Mouse (Mus musculus): Measurements from ENCODE around the gene Vmn1r235. TPM values are rescaled to one million over a fixed set of nuclear protein-coding genes. Genes with fewer than 3 reads are reported as not detected.

Gene Vmn1r235
- polyA plus RNA-seq, 1 experiment from 2014 or later, result not detected

Small RNA genes lying within 50 kb of the gene (microRNA-seq; reads per million reads assigned to microRNA genes)
- gene Gm26384, result not detected

Other genes with a start within 250 kb of the Vmn1r235 start
- 3.4 and 3.8 TPM in 2 replicates for gene Zfp160, start 247.5 kb upstream of the Vmn1r235 start, polyA plus RNA-seq (2015; fragmentation: Nextera tagmentation; extraction: Ambion mirVana)
- not detected in 2 replicates for gene Vmn1r234, start 30.3 kb upstream of the Vmn1r235 start, polyA plus RNA-seq (2015; fragmentation: Nextera tagmentation; extraction: Ambion mirVana)
- not detected in 2 replicates for gene Vmn1r236, start 26.5 kb downstream of the Vmn1r235 start, polyA plus RNA-seq (2015; fragmentation: Nextera tagmentation; extraction: Ambion mirVana)
- not detected in 2 replicates for gene Vmn1r237, start 55.5 kb downstream of the Vmn1r235 start, polyA plus RNA-seq (2015; fragmentation: Nextera tagmentation; extraction: Ambion mirVana)
- 0.50 and 0.54 TPM in 2 replicates for gene Zfp677, start 127.3 kb downstream of the Vmn1r235 start, polyA plus RNA-seq (2015; fragmentation: Nextera tagmentation; extraction: Ambion mirVana)
- gene Zfp54, start 166.8 kb downstream of the Vmn1r235 start, polyA plus RNA-seq (2015; fragmentation: Nextera tagmentation; extraction: Ambion mirVana), result 1.7 and 1.9 TPM in 2 replicates
- 6.2 and 6.3 TPM in 2 replicates for gene Zfp51, start 194.0 kb downstream of the Vmn1r235 start, polyA plus RNA-seq (2015; fragmentation: Nextera tagmentation; extraction: Ambion mirVana)
- 3.1 TPM in 2 replicates for gene Zfp53, start 232.6 kb downstream of the Vmn1r235 start, polyA plus RNA-seq (2015; fragmentation: Nextera tagmentation; extraction: Ambion mirVana)

Measured in liver, embryonic 16.5 days (tissue).